Mouse (Mus musculus): ENCODE measurements around the gene Nkx2-5.

DNA sequence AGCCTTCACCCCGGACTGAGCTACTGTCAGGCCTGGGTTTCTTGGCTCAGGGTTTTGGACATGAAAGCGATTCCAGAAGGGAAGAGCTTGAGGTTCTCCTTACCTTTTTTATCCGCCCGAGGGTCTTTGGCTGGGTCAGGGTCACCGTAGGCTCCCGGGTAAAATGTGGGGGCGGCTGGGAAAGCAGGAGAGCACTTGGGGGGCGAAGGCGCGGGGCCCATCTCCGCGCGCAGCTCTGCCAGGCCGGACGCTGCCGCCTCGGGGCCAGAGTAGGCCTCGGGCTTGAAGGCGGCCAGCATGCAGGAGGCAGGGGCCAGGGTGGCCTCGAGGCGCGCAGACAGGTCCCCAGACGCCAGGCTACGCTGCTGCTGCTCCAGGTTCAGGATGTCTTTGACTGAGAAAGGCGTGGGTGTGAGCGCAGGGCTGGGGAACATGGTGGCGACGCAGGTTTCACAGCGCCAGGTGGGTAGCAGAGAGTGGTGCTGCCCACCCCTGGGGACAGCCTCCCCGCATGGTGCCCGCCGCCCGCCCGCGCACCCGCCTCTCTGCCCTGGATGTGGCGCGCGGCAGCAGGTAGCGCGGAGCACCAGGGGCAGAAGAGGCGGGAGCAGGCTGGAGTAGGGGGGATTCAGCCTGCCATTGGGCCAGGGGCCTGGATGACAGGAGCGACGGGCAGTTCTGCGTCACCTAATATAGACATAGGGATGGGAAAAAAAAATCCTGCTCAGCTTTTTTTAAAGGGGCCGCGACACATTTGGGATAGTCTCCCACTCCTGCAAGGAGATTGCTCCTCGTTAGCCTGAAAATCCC, 3.7 kb downstream of the Nkx2-5 start:
- no peak for TF ChIP-seq POLR2A (IDR thresholded peaks at IDR 0.05; ENCODE audit: low read depth, low read length)
- no peak for TF ChIP-seq CTCF (IDR thresholded peaks at IDR 0.05; ENCODE audit: borderline replicate concordance, insufficient read depth, low read length)

Measured in embryonic fibroblast, embryonic 13.5 days (primary cell).